Comparison of ENCODE assay signal across 22 mouse cellular contexts in the genomic region with DNA sequence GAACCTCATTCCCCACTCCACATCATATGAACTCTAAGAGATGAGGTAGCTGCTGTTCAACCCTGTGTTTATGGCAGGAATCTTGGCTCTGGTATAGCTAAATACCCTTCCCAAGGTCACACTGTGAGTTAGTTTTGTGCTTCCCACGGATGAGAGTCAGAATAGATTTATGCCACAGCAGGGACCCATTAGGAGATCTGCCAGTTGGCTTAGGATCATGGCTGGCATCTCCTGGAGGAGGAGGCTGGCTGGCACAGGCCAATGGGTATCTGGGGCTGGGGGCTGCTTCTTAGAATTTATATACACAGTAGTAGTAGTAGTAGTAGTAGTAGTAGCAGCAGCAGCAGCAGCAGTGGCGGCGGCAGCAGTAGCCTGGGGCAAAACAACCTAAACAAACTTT.
DNase-seq lines count a peak whose midpoint lies in the region; ATAC-seq lines count a peak whose summit lies in the region.
"Had no signal": no experiment of that assay in that cellular context is flagged by ENCODE, and none has a peak within 500 bp of the region (broad histone marks: within the 10 kb centered on the region; RNA-seq: fewer than 3 reads in every experiment).

No protein-coding gene starts in this region.

- H3K27ac ChIP-seq in hindbrain, embryonic 15.5 days (replicated peaks), result no peak overlapping the region
- H3K27ac ChIP-seq in hindbrain, embryonic 12.5 days, result no peak overlapping the region
- no peak overlapping the region for H3K27ac ChIP-seq in neural tube, embryonic 14.5 days (ENCODE audit: low read depth, low read length)
- H3K27ac ChIP-seq: intestine, embryonic 15.5 days; limb, embryonic 10.5 days; macrophage; midbrain, embryonic 13.5 days had no signal

- H3K9ac ChIP-seq in hindbrain, embryonic 15.5 days, result no peak overlapping the region
- H3K9ac ChIP-seq in hindbrain, embryonic 12.5 days, result no peak overlapping the region
- H3K9ac ChIP-seq in neural tube, embryonic 14.5 days (replicated peaks; ENCODE audit: low read depth, low read length), result no peak overlapping the region
- H3K9ac ChIP-seq: intestine, embryonic 15.5 days; lung, embryonic 14.5 days; midbrain, embryonic 13.5 days had no signal

- H3K4me2 ChIP-seq in hindbrain, embryonic 15.5 days, result no peak overlapping the region
- no peak overlapping the region for H3K4me2 ChIP-seq in hindbrain, embryonic 12.5 days (replicated peaks)
- no peak overlapping the region for H3K4me2 ChIP-seq in neural tube, embryonic 14.5 days (ENCODE audit: low read depth, low read length)
- H3K4me2 ChIP-seq: intestine, embryonic 15.5 days; liver, embryonic 11.5 days; lung, embryonic 14.5 days; midbrain, embryonic 13.5 days had no signal

- H3K4me3 ChIP-seq in hindbrain, embryonic 15.5 days, result no peak overlapping the region
- H3K4me3 ChIP-seq in hindbrain, embryonic 12.5 days, result no peak overlapping the region
- no peak overlapping the region for H3K4me3 ChIP-seq in neural tube, embryonic 14.5 days (ENCODE audit: low read depth, low read length)
- H3K4me3 ChIP-seq: erythroblast, embryonic 14.5 days; intestine, embryonic 15.5 days; limb, embryonic 10.5 days; midbrain, embryonic 13.5 days; myocyte had no signal

- H3K9me3 ChIP-seq in hindbrain, embryonic 15.5 days, result no peaks in the 10 kb centered on the region
- H3K9me3 ChIP-seq in hindbrain, embryonic 12.5 days (replicated peaks), result no peaks in the 10 kb centered on the region
- H3K9me3 ChIP-seq in neural tube, embryonic 14.5 days (ENCODE audit: control insufficient read depth, low read length), result no peaks in the 10 kb centered on the region
- H3K9me3 ChIP-seq: intestine, embryonic 15.5 days; limb, embryonic 10.5 days; midbrain, embryonic 13.5 days had no signal

- 58% methylated on average over 3 of the region's 3 CpGs for WGBS in hindbrain, embryonic 15.5 days
- 73% methylated on average over 3 of the region's 3 CpGs for WGBS in hindbrain, embryonic 12.5 days
- WGBS in neural tube, embryonic 14.5 days, result 59% methylated on average over 3 of the region's 3 CpGs

- ATAC-seq in hindbrain, embryonic 15.5 days (ENCODE audit: low FRiP score, low read depth), result peak; percentile 61; the same call in 1 of the 2 replicates
- ATAC-seq in hindbrain, embryonic 12.5 days (ENCODE audit: low FRiP score), result no peak
- ATAC-seq in neural tube, embryonic 14.5 days (ENCODE audit: low read depth), result peak; percentile 71
- ATAC-seq: intestine, embryonic 15.5 days; midbrain, embryonic 13.5 days had no signal

- H3K27me3 ChIP-seq in hindbrain, embryonic 15.5 days, result no peaks in the 10 kb centered on the region
- no peaks in the 10 kb centered on the region for H3K27me3 ChIP-seq in hindbrain, embryonic 12.5 days
- H3K27me3 ChIP-seq in neural tube, embryonic 14.5 days (ENCODE audit: control insufficient read depth, insufficient read depth, low read length), result no peaks in the 10 kb centered on the region
- H3K27me3 ChIP-seq: CH12.LX; intestine, embryonic 15.5 days; midbrain, embryonic 13.5 days had no signal

- no peaks in the 10 kb centered on the region for H3K4me1 ChIP-seq in hindbrain, embryonic 15.5 days (replicated peaks)
- H3K4me1 ChIP-seq in hindbrain, embryonic 12.5 days, result no peaks in the 10 kb centered on the region
- 0 out of 2 replicates have a peak, but pooled peaks cover 3% of the 10 kb centered on the region for H3K4me1 ChIP-seq in neural tube, embryonic 14.5 days (ENCODE audit: control insufficient read depth, insufficient read depth, low read length)
- H3K4me1 ChIP-seq: intestine, embryonic 15.5 days; limb, embryonic 10.5 days; midbrain, embryonic 13.5 days had no signal

- peak; percentile 61 for DNase-seq in adrenal gland, postnatal 14 days
- no peak for DNase-seq in adrenal gland, adult 8-10 months
- peak; percentile 6 for DNase-seq in ovary, adult 18-20 months (ENCODE audit: low spot score)
- DNase-seq in ovary, postnatal 10 days (ENCODE audit: low spot score), result no peak
- DNase-seq in lung, postnatal 4 days, result no peak
- DNase-seq: cerebellum, adult 11 months; gastrocnemius, postnatal 36 days; heart, postnatal 10 days; kidney, postnatal 4 days; lung, embryonic 14.5 days; thymus, postnatal 4 days had no signal

- H3K36me3 ChIP-seq in hindbrain, embryonic 15.5 days, result no peaks in the 10 kb centered on the region
- no peaks in the 10 kb centered on the region for H3K36me3 ChIP-seq in hindbrain, embryonic 12.5 days
- H3K36me3 ChIP-seq in neural tube, embryonic 14.5 days (ENCODE audit: control insufficient read depth, insufficient read depth, low read length), result no peaks in the 10 kb centered on the region
- H3K36me3 ChIP-seq: intestine, embryonic 15.5 days; limb, embryonic 10.5 days; midbrain, embryonic 13.5 days had no signal

Comparison
In these comparisons a context has a peak if more than half of its experiments do, and no peak if none do; other contexts are left out.
1. DNase-seq: peak in adrenal gland, postnatal 14 days (single experiment) and ovary, adult 18-20 months (single experiment); none in adrenal gland, adult 8-10 months (single experiment), ovary, postnatal 10 days (single experiment) and lung, postnatal 4 days (0 of 2).